Mouse (Mus musculus): ENCODE data around the gene Wapl. TPM values are rescaled to one million over a fixed set of nuclear protein-coding genes. Genes with fewer than 3 reads are reported as not detected.

The Wapl gene
- polyA plus RNA-seq, 1 experiment from 2014 or later: 22.3 TPM

GRCm38 (mm10) chr14:34766181-34766580 lies 92.5 kb downstream of the Wapl start:
- Histone ChIP-seq H3K27me3 (no peaks in the 10 kb centered on the region; the same call in 1 of the 2 replicates), H3K36me3 (no peaks in the 10 kb centered on the region), H3K9ac (replicated peaks) (no peak overlapping the region), H3K9me3 (no peaks in the 10 kb centered on the region), H3K27ac (replicated peaks) (no peak overlapping the region), H3K4me1 (peaks cover 10% of the 10 kb centered on the region), H3K4me3 (no peak overlapping the region), H3K4me2 (replicated peaks) (no peak overlapping the region)
- whole genome bisulfite sequencing: 91% methylated on average over 5 of the region's 5 CpGs
- no peak for ATAC-seq (replicated peaks)

GRCm38 (mm10) chr14:34768373-34768772 lies 94.6 kb downstream of the Wapl start:
- Histone ChIP-seq H3K4me2 (replicated peaks) (peak overlapping the region; percentile 99), H3K36me3 (no peaks in the 10 kb centered on the region), H3K9ac (replicated peaks) (no peak overlapping the region), H3K9me3 (no peaks in the 10 kb centered on the region), H3K27ac (replicated peaks) (no peak overlapping the region), H3K4me1 (peaks cover 10% of the 10 kb centered on the region), H3K27me3 (no peaks in the 10 kb centered on the region; the same call in 1 of the 2 replicates), H3K4me3 (peak overlapping the region; percentile 57)
- 2% methylated on average over 10 of the region's 10 CpGs for WGBS
- ATAC-seq (replicated peaks): peak; percentile 30; the same call in 1 of the 2 replicates

- Histone ChIP-seq H3K9me3 (no peaks in the 10 kb centered on the region), H3K27ac (replicated peaks) (no peak overlapping the region), H3K4me1 (peaks cover 10% of the 10 kb centered on the region), H3K9ac (replicated peaks) (peak overlapping the region; percentile 52), H3K4me3 (peak overlapping the region; percentile 57), H3K4me2 (replicated peaks) (peak overlapping the region; percentile 99), H3K27me3 (no peaks in the 10 kb centered on the region; the same call in 1 of the 2 replicates), H3K36me3 (no peaks in the 10 kb centered on the region)
- peak; percentile 72 for ATAC-seq (replicated peaks)
- under 1% methylated on average over 36 of the region's 36 CpGs for WGBS
Observed at GRCm38 (mm10) chr14:34769021-34769566, 95.4 kb downstream of the Wapl start.

GRCm38 (mm10) chr14:34769567-34770158 lies 95.9 kb downstream of the Wapl start:
- H3K4me2 ChIP-seq (replicated peaks): peak overlapping the region; percentile 99
- ATAC-seq (replicated peaks): peak; percentile 74
- H3K27ac ChIP-seq (replicated peaks): no peak overlapping the region
- H3K36me3 ChIP-seq: no peaks in the 10 kb centered on the region
- WGBS: 20% methylated on average over 32 of the region's 32 CpGs
- H3K27me3 ChIP-seq: no peaks in the 10 kb centered on the region; the same call in 1 of the 2 replicates
- H3K9ac ChIP-seq (replicated peaks): peak overlapping the region; percentile 52
- no peaks in the 10 kb centered on the region for H3K9me3 ChIP-seq
- H3K4me1 ChIP-seq: peaks cover 10% of the 10 kb centered on the region
- peak overlapping the region; percentile 57 for H3K4me3 ChIP-seq

GRCm38 (mm10) chr14:34770467-34770866 lies 96.7 kb downstream of the Wapl start:
- H3K27me3 ChIP-seq: no peaks in the 10 kb centered on the region; the same call in 1 of the 2 replicates
- no peak overlapping the region for H3K4me2 ChIP-seq (replicated peaks)
- ATAC-seq (replicated peaks): no peak
- no peak overlapping the region for H3K27ac ChIP-seq (replicated peaks)
- peaks cover 10% of the 10 kb centered on the region for H3K4me1 ChIP-seq
- H3K36me3 ChIP-seq: no peaks in the 10 kb centered on the region
- 88% methylated on average over 6 of the region's 6 CpGs for WGBS
- no peak overlapping the region for H3K4me3 ChIP-seq
- no peaks in the 10 kb centered on the region for H3K9me3 ChIP-seq
- no peak overlapping the region for H3K9ac ChIP-seq (replicated peaks)

GRCm38 (mm10) chr14:34771601-34772000 lies 97.9 kb downstream of the Wapl start:
- H3K27ac ChIP-seq (replicated peaks): no peak overlapping the region
- no peak for ATAC-seq (replicated peaks)
- H3K27me3 ChIP-seq: no peaks in the 10 kb centered on the region; the same call in 1 of the 2 replicates
- H3K4me1 ChIP-seq: peaks cover 10% of the 10 kb centered on the region
- no peaks in the 10 kb centered on the region for H3K36me3 ChIP-seq
- H3K9ac ChIP-seq (replicated peaks): no peak overlapping the region
- H3K4me3 ChIP-seq: no peak overlapping the region
- 28% methylated on average over 9 of the region's 9 CpGs for WGBS
- H3K4me2 ChIP-seq (replicated peaks): no peak overlapping the region
- H3K9me3 ChIP-seq: no peaks in the 10 kb centered on the region; the same call in 1 of the 2 replicates

- Histone ChIP-seq H3K27me3 (no peaks in the 10 kb centered on the region; the same call in 1 of the 2 replicates), H3K4me3 (no peak overlapping the region), H3K36me3 (no peaks in the 10 kb centered on the region), H3K9me3 (no peaks in the 10 kb centered on the region; the same call in 1 of the 2 replicates), H3K4me1 (peaks cover 10% of the 10 kb centered on the region), H3K9ac (replicated peaks) (no peak overlapping the region), H3K4me2 (replicated peaks) (no peak overlapping the region), H3K27ac (replicated peaks) (no peak overlapping the region)
- ATAC-seq (replicated peaks): no peak
- WGBS: 62% methylated on average over 7 of the region's 7 CpGs
Observed at GRCm38 (mm10) chr14:34772132-34772531, 98.4 kb downstream of the Wapl start.

- H3K9ac ChIP-seq (replicated peaks): no peak overlapping the region
- no peak overlapping the region for H3K4me2 ChIP-seq (replicated peaks)
- H3K27ac ChIP-seq (replicated peaks): no peak overlapping the region
- H3K27me3 ChIP-seq: no peaks in the 10 kb centered on the region; the same call in 1 of the 2 replicates
- H3K4me3 ChIP-seq: no peak overlapping the region
- no peak for ATAC-seq (replicated peaks)
- WGBS: 86% methylated on average over 3 of the region's 3 CpGs
- H3K9me3 ChIP-seq: no peaks in the 10 kb centered on the region; the same call in 1 of the 2 replicates
- H3K4me1 ChIP-seq: peaks cover 10% of the 10 kb centered on the region
- H3K36me3 ChIP-seq: no peaks in the 10 kb centered on the region
Observed at GRCm38 (mm10) chr14:34773681-34774080, 100.0 kb downstream of the Wapl start.

GRCm38 (mm10) chr14:34774231-34774630 lies 100.5 kb downstream of the Wapl start:
- 86% methylated on average over 6 of the region's 6 CpGs for WGBS
- no peak overlapping the region for H3K4me3 ChIP-seq
- H3K27me3 ChIP-seq: no peaks in the 10 kb centered on the region; the same call in 1 of the 2 replicates
- H3K4me1 ChIP-seq: peaks cover 6% of the 10 kb centered on the region
- H3K9me3 ChIP-seq: no peaks in the 10 kb centered on the region; the same call in 1 of the 2 replicates
- ATAC-seq (replicated peaks): no peak
- H3K4me2 ChIP-seq (replicated peaks): no peak overlapping the region
- H3K9ac ChIP-seq (replicated peaks): no peak overlapping the region
- H3K27ac ChIP-seq (replicated peaks): no peak overlapping the region
- no peaks in the 10 kb centered on the region for H3K36me3 ChIP-seq

- Histone ChIP-seq H3K9me3 (no peaks in the 10 kb centered on the region; the same call in 1 of the 2 replicates), H3K4me1 (no peaks in the 10 kb centered on the region), H3K27me3 (no peaks in the 10 kb centered on the region), H3K27ac (replicated peaks) (no peak overlapping the region), H3K4me3 (no peak overlapping the region), H3K36me3 (no peaks in the 10 kb centered on the region), H3K4me2 (replicated peaks) (no peak overlapping the region), H3K9ac (replicated peaks) (no peak overlapping the region)
- 90% methylated on average over 12 of the region's 12 CpGs for WGBS
- ATAC-seq (replicated peaks): no peak
Observed at GRCm38 (mm10) chr14:34776719-34777385, 103.1 kb downstream of the Wapl start.

- H3K9ac ChIP-seq (replicated peaks): no peak overlapping the region
- WGBS: 17% methylated on average over 10 of the region's 10 CpGs
- H3K9me3 ChIP-seq: no peaks in the 10 kb centered on the region; the same call in 1 of the 2 replicates
- H3K27ac ChIP-seq (replicated peaks): no peak overlapping the region
- no peak overlapping the region for H3K4me3 ChIP-seq
- H3K4me2 ChIP-seq (replicated peaks): no peak overlapping the region
- H3K36me3 ChIP-seq: no peaks in the 10 kb centered on the region
- peak; percentile 65; the same call in 1 of the 2 replicates for ATAC-seq (replicated peaks)
- no peaks in the 10 kb centered on the region for H3K4me1 ChIP-seq
- no peaks in the 10 kb centered on the region for H3K27me3 ChIP-seq
Observed at GRCm38 (mm10) chr14:34777810-34778209, 104.1 kb downstream of the Wapl start.

GRCm38 (mm10) chr14:34778760-34779159 lies 105.0 kb downstream of the Wapl start:
- Histone ChIP-seq H3K36me3 (no peaks in the 10 kb centered on the region), H3K9ac (replicated peaks) (no peak overlapping the region), H3K4me1 (no peaks in the 10 kb centered on the region), H3K9me3 (no peaks in the 10 kb centered on the region; the same call in 1 of the 2 replicates), H3K27ac (replicated peaks) (no peak overlapping the region), H3K27me3 (no peaks in the 10 kb centered on the region), H3K4me2 (replicated peaks) (no peak overlapping the region), H3K4me3 (no peak overlapping the region)
- 84% methylated on average over 7 of the region's 7 CpGs for WGBS
- no peak for ATAC-seq (replicated peaks)
